Mouse (Mus musculus) left cerebral cortex, adult 9 months (tissue): ENCODE results near the gene Dlx6.

Experiments
- DNase-seq, 2 experiments: peaks; one replicate each; pipeline ENCODE4 v3.0.0; 2022; ENCODE audit warnings: low spot score in 2 of 2

Dlx6 gene

DNA sequence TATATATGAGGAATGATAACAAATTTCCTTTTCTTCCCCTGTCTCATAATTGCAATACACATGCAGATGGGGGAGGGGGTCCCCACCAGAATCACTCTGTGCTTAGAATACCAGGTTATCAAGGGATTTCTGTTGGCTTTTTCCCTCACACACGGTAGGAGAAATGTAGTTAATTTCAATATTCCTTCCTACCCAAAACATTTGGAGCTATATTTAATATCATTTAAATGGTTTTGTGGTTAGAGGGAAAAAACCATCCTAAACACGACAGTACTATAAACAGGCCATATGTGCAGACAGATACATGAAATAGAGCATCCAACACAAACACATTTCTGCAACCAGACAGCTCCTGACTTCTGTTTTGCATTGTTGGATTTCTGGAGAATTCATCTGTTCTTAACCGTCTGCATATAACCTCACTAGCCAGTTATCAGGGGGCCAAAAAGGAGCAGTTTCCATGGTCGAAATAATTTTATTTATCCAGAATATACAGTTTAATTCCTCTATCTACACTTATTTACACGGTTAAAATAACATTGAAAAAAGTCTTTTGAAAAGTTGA, 14.3 kb downstream of the Dlx6 start:
- no peak for DNase-seq

DNA sequence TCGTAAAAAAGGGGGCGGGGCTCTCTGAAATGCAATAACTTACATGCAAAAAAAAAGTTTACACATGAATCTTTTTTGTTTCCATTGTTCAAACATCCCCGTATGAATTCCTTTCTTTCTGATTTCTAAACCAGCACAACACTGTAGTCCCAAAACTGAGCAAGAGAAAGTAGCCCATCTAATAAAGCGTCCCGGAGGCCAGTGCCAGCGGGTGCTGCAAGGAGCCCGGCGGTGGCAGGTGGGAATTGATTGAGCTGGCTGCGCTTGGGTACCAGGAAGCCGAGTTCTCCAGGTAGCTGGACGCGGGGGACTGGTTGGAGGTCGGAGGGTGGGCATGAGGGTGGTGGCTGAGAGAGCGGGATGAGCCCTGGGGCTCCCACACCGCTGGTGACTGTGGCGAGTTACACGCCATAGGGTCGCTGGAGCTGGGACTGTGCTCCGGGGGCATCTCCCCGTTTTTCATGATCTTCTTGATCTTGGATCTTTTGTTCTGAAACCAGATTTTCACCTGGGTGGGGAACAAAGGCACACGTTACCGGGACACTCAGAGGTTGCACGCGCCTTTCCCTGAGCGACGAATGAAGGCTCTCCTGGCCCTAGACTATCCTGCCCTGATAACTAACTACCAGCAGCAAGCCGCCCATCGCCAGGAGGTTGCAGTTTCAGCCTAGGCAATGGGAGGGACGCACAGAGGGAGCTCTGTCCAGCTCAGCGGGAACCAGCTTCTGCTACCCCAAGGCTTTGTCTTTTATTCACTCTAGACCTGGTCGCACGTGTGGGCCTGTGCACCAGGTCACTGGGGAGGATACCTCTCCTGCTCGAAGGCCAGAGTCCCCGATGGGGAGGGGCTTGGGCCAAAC, 15.1 kb downstream of the Dlx6 start:
- DNase-seq, result no peak

- DNase-seq, result no peak
Observed at GRCm38 (mm10) chr6:6878841-6879291, 15.7 kb downstream of the Dlx6 start.

GRCm38 (mm10) chr6:6879371-6880325, 16.5 kb downstream of the Dlx6 start:
- DNase-seq, result no peak

DNA sequence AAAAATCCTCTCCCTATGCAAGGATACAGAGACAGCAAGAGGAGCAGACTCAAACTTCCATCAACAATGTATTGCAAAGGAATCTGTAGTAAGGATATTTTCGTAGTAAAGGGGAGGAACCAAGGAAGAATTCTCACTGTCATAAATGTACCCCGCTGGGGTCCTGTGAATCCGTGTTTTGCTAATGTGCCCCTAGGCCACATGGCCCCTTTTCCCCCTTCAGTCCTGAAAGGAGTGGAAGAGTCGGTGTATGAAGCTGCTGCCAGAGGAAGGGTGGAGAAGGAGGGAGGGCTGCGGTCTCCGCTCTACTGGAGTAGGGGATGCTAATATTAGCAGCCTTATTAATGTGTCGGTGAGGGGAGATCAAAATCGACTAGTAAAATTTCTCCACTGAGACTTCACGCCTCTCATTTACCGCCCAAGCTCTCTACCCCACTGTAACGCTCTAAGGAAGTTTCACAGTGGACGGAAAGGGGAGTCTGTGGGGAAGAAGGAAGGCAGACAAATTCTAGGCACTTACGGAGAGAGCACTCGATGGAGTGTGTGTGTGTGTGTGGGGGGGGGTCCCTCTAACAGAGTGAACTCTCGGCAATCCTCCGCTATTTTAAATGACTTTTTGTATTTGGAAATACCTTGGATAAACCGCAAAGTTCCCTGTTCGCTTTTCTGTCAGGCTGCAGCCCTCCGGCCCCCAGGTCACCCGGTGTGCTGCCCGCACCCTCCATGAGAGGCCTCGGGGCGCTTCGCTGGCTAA, 17.4 kb downstream of the Dlx6 start:
- DNase-seq, result no peak

GRCm38 (mm10) chr6:6881115-6881637, 18.0 kb downstream of the Dlx6 start:
- no peak for DNase-seq

DNA sequence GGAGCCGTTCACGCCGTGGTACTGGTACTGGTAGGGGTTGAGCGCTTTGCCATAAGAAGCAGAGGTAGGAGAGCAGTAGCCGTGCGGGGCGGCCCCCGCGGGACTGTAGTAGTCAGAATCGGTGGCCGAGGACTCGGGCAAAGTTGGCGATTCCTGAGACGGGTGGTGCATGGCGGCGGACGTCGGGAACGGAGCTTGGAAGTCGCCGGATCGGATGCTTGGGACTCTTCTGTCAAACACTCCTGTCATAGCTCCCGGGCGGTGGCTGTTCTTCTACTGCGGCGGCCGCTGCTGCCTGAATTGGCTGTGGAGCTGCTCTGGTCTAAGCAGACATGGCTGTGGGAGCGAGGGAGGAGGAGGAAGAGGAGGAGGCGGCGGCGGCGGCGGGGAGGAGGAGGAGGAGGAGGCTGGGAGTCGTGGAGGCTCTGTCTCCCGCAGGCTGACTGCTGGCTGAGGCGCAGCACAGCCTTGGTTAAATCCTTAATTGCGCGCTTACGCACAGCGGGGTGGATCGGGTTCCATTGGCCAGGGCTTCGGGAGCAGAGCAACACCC, 18.6 kb downstream of the Dlx6 start, which contains the start of gene Dlx5:
Gene Dlx5 (minus strand): TSS at position 448 of the 553 bp plus-strand sequence.
- DNase-seq, result peak in 1 of 2 experiments; percentile 69

GRCm38 (mm10) chr6:6882266-6882797, 19.2 kb downstream of the Dlx6 start:
- DNase-seq, result no peak

- DNase-seq, result no peak
Observed at GRCm38 (mm10) chr6:6884897-6885296, 21.8 kb downstream of the Dlx6 start.

GRCm38 (mm10) chr6:6886225-6886624, 23.1 kb downstream of the Dlx6 start:
- no peak for DNase-seq

DNA sequence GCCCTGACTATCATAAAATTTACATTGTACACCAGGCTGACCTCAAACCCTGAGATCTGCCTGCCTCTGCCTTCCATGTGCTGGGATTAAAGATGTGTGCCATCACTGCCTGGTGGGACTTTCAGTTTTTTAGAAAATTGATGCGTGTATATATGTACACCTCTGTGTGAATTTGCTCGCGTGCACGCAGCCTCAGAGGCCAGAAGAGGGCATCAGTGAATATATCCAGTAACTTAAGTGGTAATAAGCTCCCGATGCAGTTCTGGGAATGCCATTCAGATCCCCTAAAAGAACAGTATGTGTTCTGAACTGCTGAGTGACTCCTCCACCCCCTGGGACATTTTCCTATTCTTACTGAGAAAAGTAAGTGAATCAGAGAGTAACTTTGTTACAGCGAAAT, 26.9 kb downstream of the Dlx6 start:
- no peak for DNase-seq

DNA sequence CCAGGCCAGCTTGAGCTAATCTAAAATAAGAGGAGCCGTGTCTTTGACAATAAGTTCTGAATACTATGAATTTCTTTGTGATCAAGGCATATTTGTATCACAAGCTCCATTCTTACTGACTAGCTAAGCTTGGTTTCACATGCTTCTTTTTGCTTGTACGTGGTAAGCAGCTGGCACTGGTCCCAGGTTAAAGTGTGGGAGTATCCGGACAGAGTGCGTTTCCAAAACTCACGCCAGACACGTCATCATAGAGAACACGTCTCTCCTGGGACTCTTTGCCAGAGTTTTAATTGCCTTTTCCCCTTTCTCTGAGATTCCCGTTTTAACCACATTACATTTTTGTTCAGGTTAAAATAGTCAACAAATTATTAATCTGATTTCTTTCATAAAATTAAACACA, 46.5 kb downstream of the Dlx6 start:
- no peak for DNase-seq

- no peak for DNase-seq
Observed at GRCm38 (mm10) chr6:6914304-6914703, 51.2 kb downstream of the Dlx6 start.

DNA sequence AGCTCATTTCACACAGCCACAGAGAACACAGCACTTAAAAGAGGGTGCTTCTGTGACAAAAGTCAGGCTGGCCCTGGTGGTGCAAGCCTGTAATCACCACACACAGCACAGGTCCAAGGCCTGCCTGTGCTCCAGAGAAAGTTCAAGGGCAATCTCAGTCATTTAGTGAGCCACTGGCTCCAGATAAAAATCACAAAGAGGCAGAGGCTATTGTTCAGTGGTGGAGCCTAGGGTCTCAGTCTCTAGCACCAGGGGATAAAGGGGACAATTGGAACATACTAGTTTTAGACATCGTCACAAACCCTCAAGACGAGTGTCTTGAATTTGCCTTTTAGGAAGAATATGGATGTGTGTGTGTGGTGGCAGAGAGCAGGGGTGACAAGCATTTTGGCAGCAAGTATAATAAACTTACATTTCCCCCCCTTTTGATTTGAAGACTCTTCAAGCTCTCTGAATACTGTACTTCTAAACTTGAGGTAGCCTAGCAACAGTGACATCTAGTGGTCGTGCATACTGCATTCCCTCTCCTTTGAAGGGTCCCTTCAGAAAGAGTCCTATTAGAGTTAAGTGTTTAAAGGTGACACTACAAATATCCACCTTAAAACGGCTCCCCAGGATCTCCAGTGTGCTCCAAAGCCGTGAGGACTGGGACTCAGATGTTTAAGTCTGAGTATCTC, 51.9 kb downstream of the Dlx6 start:
- DNase-seq, result peak in 1 of 2 experiments; percentile 55

DNA sequence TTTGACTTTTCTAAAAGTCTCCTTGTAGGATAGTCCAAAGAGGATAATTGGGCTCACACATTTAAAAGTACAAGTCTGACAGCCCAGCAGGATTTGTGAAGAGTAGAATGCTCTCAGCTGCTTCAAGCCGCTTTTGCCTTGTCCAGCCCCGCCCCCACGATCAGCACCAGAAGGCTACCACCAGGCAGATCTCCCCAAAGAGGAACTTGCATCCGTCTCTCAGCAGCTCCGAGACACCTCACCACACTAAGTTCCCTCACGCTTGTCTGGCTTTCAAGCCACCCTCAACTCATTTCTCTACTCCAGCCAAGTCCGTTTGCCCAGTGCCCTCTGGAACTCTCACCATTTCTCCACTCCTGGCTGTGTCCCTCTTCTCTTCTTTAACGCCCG, 52.4 kb downstream of the Dlx6 start:
- DNase-seq, result no peak

- DNase-seq, result no peak
Observed at GRCm38 (mm10) chr6:6917334-6917733, 54.2 kb downstream of the Dlx6 start.
